Mouse (Mus musculus) 3134 (cell line): ENCODE results near the gene Ripk3.

Experiments
- DNase-seq: peaks from one replicate; pipeline ENCODE4 v3.0.0-alpha.2; 2011; ENCODE audit warnings: low spot score; ENCODE audit not compliant: insufficient read length; ENCODE audit errors: extremely low read depth

Ripk3 gene

DNA sequence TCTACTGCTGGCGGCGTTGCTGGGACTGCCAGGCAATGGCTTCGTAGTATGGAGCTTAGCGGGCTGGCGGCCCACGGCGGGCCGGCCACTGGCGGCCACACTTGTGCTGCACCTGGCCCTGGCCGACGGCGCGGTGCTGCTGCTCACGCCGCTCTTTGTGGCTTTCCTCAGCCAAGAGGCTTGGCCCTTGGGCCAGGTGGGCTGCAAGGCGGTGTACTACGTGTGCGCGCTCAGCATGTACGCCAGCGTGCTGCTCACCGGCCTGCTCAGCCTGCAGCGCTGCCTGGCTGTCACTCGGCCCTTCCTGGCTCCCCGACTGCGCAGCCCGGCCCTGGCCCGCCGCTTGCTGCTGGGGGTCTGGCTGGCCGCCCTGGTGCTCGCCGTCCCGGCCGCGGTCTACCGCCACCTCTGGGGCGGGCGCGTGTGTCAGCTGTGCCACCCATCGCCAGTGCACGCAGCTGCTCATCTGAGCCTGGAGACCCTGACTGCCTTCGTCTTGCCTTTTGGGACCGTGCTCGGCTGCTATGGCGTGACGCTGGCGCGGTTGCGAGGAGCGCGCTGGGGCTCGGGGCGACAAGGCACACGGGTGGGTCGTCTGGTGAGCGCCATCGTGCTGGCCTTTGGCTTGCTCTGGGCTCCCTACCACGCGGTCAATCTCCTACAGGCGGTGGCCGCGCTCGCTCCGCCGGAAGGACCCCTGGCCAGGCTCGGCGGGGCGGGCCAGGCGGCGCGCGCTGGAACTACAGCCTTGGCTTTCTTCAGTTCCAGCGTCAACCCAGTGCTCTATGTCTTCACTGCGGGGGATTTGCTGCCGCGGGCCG lies 26.5 kb downstream of the Ripk3 start:
- no peak for DNase-seq

DNA sequence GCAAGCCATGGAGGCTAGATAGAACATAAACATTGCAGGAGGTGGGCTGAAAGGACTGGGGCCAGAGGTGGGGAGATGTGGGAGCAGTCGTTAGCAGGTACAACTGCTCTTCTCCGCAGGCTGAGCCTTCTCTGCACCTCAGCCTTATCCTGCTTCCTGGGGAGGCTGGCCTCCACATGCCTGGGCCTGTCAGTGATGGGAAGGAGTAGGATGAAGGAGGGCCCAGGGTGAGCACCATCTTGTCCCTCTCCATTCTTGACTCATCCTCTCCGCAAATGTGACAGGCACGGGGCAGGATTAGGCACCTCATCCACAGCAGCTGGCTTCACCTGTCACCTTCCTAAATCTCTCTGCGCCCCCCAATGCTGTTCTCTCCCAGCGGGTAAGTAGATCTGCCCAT lies 27.5 kb downstream of the Ripk3 start, which contains the start of gene Ltb4r2:
Gene Ltb4r2 (plus strand): TSS at position 266 of the 400 bp plus-strand sequence.
- no peak for DNase-seq

DNA sequence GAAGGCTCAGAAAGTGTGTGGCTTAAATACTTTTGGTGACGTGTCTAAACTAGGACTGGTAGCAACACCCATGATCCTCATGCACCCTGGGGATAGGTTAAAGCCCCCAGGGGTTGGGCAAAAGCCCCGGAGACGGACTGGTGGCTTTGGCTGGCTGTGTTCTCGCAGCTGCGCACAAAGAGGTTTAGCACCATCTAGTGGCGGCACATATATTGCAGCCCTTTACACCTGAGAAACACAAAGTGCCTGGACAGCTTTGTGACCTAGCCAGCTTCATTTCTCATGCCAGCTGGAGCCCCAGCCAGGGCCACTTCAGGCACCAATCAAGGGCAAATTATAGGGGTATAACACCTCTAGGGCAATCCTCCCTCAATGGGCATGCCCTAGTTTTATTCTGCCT lies 28.5 kb downstream of the Ripk3 start:
- DNase-seq = peak; percentile 51

DNA sequence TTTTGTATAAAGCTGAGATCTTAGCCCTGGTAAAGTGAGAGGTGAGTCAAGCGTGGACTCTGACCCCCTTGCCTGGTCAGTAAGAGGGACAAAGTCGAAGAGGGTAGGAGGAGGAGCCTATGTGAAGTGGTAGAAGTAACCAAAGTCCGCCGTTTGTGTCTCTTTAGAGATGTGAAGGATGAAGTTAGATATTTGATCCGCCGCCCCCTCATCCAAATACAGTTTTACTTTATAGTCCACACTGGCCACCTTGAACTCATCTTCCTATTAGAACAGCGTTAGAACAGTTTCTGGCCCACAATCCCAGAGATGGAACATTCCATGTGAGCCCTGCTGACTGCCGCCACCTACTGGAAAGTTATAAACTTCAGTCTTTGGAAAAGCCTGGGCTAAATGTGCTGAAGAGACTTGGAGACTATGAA lies 30.3 kb downstream of the Ripk3 start, which contains the start of gene Cideb:
Gene Cideb (minus strand): TSS at position 96 of the 422 bp plus-strand sequence.
- peak; percentile 39 for DNase-seq

DNA sequence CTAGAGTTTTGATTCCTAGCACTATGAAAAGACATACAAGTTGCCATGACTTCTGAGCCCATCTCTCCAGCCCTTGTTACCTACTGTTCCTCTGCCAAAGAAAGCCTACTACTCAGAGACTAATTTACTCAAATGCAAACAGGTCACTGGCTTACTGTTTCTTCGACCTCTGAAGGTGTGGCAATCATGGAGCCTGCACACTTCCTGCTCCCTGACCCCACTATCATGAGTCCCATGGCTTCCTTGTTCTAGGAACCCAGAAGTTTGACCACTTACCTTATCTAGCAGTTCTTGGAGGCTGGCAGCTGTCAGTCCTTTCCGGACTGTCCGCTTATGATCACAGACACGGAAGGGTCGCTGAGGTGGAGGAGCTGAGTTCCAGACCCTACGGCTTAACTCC lies 31.1 kb downstream of the Ripk3 start:
- DNase-seq = no peak

DNA sequence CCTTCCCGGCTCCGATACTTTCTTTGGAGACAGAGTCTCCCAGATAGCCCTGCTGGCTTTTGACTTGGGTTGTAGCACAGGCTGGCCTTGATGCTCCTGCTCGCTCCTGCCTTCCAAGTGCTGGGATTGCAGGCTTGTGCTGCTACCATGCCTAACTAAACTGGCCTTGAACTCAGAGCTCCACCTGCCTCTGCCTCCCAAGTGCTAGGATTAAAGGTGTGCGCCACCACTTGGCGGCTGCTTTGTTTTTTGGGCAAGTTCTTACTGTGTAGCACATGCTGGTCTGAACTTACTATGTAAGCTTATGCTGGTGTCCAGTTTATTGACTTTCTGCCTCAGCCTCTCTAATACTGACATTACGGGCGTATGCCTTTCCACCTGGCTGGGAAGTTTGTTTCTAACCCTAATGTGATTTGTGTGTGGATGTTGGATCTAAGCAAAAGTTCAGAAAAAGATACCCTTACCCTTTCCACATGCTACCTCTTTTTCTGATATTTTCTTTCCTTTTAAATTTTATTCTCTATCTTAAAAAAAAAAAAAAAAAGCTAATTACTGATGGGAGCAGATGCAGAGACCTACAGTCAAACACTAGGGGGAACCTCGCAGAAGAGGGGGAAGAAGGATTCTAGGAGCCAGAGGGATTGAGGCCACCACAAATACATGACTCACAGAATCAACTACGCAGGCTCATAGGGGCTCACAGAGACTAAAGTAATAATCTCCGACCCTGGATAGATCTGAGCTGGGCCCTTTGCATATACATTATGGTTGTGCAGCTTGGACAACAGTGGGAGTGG lies 41.4 kb downstream of the Ripk3 start:
- no peak for DNase-seq

DNA sequence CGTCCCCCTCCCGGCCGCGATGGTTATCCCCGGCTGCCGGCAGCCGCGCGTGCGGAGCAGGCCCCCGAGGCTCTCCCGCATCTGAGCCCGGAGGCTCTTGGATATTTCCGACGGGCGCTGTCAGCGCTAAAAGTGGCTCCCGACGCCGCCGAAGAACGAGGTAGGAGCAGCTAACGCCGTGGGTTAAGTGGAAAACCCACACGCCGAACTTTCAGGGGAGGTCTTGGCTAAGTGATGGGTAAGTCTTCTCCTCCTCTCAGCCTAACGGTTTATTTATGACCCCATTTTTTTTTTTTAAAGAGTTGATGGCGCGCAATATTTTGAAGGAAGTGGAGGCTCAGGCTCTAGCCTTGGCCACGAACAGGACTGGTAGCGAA lies 42.8 kb downstream of the Ripk3 start:
- DNase-seq = no peak

DNA sequence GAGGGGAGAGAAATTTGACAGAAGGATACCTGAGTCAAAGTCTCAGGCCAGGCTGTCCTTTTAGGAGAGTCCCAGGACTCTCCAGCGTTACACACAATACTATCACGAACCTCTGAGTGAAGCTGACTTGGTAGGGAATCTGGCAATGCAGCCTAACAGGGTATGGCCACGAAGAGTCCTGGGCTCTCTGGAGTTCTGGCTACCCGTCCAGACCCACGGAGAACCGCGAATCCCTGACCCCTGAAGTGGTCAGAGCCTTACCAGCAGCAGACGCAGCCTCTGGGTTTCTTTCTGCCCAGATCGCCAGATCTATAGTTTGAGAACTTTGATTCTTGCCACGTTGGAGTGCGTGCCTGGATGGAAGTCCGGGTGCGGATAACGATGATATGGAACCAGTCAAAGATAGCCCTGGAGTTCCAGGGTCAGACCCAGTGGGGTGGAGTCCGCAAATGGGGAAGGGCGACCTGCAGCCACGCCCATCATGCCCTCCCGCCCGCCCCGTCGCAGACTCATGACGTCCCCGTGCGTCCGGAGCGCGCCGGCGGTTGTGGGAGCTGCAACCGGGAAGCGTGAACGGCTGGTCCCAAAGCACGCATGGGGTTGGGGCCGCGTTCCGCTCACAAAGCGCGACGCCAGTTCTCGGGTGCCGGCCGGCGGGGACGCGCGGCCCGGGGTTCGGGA lies 43.3 kb downstream of the Ripk3 start, which contains the start of the genes Dhrs1 and Nop9:
Gene Dhrs1 (minus strand): TSS at position 511 of the 681 bp plus-strand sequence.
Gene Nop9 (plus strand): TSS at position 514 of the 681 bp plus-strand sequence.
- DNase-seq = peak; percentile 79

DNA sequence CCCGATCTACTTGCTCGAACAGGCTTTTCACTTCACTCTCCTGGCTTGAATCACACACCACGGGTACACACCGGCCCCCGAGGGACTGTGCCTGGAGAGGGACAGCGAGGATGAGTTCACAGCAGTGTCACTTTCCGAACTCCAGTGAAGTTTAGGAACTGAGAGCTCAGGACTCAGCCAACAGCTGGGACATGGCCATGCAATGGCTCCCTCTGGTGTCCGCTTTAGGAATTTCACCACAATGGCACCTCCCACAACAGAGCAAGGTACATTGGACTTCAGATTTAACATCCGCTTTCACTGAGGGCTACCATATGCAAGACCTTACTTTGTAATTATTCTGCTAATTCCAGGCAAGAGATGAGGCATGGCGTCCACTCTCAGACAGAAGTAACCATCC lies 45.0 kb downstream of the Ripk3 start:
- DNase-seq = peak; percentile 50

DNA sequence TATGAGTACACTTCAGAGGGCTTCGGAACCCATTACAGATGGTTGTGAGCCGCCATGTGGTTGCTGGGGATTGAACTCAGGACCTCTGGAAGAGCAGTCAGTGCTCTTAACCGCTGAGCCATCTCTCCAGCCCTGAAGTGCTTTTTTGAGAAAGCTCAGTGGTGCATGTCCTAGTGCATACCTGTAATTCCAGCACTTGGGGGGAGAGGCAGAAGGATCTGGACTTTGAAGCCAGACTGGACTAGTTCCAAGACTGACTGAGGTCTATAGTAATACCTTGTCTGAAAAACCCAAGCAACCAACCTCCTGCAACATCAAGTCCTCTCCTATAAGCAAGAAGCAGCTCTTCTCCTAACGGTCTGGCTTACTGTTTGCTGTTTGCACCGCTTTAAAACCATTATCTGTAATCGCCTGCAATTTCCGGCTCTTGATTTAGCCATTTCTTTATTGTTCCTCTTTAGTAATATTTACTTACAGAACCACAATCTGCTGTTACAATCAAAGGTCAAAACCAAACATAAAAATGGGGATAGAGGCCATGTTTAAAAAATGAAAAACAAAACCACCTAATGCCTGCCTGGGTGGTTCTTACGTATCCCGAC lies 51.5 kb downstream of the Ripk3 start:
- DNase-seq = no peak

DNA sequence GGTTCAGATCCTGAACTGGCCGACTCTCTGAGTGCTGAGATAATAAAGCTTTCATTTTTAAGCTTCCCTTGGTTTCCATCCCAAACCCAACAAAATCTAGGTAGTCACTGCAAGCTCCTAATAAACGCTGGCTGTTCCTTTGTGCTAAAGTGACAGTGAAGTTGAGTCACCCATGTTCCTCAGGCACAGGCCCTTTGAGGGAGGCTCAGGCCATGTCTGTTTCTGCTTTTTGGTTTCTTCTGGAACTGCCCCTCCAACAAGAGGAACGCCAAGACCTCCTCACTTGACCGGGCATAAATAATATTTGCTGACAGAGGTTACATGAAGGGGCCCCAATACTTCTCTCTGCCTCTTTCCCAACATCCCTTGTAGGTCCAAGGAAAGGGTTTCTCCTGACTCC lies 52.9 kb downstream of the Ripk3 start:
- no peak for DNase-seq

DNA sequence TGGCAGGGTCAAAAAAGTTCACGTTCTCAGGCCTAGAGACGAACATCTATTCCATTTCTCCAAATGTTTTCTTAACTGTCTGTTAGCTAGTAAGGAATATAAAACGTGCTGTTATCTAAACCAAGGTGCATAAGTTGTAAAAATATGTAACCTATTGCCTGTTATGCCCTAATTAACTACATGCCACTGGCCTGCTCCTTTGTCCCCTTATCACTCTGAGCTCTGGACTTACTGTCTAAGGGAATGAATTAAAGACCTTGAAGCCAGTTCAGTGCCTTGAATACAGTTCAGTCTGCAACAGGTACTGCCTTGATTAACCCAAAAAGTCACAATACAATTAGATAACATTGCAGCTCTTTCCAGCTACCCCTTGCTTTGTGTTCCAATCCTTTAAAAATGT lies 53.3 kb downstream of the Ripk3 start:
- DNase-seq = no peak
